Mouse (Mus musculus) kidney, embryonic 15.5 days (tissue): ENCODE measurements at regions not wholly inside any gene's neighbourhood (a gene's known extent, or its start where the extent isn't known, plus 50 kb on each side); places are given as distances from the start of the nearest gene placed in this dataset.

Source experiments
- ATAC-seq: fragments of 200-750 bp; cut with Nextera tagmentation; replicated peaks from 2 replicates; pipeline ENCODE4 v1.8.0; 2017; ENCODE audit warnings: moderate TSS enrichment; ENCODE audit not compliant: low FRiP score
- H3K27ac ChIP-seq: fragments of 300-500 bp; sonication (generic); 2 replicates; pipeline ENCODE4 v1.5.1; 2015; ENCODE audit warnings: mild to moderate bottlenecking, inconsistent platforms
- H3K27me3 ChIP-seq: fragments of 300-500 bp; sonication (generic); 2 replicates; pipeline ENCODE4 v1.6.1; 2015; ENCODE audit warnings: inconsistent platforms
- H3K36me3 ChIP-seq: fragments of 300-500 bp; sonication (generic); 2 replicates; pipeline ENCODE4 v1.6.1; 2015; ENCODE audit warnings: inconsistent platforms
- H3K4me1 ChIP-seq: fragments of 300-500 bp; sonication (generic); 2 replicates; pipeline ENCODE4 v1.6.1; 2015; ENCODE audit warnings: inconsistent platforms
- H3K4me2 ChIP-seq: fragments of 300-500 bp; sonication (generic); 2 replicates; pipeline ENCODE4 v1.6.1; 2015; ENCODE audit warnings: moderate library complexity, mild to moderate bottlenecking, inconsistent platforms
- H3K4me3 ChIP-seq: fragments of 300-500 bp; sonication (generic); replicated peaks from 2 replicates; pipeline ENCODE4 v1.5.1; 2015; ENCODE audit warnings: mild to moderate bottlenecking, inconsistent platforms
- H3K9ac ChIP-seq: fragments of 300-500 bp; sonication (generic); 2 replicates; pipeline ENCODE4 v1.6.1; 2015; ENCODE audit warnings: mild to moderate bottlenecking, inconsistent platforms
- H3K9me3 ChIP-seq: fragments of 300-500 bp; sonication (generic); replicated peaks from 2 replicates; pipeline ENCODE4 v1.6.1; 2016; ENCODE audit warnings: inconsistent platforms
- WGBS: fragments of 180-500 bp; shearing (Covaris S2); methylation state at CpG from one replicate; pipeline ENCODE4 v1.1.7; 2015; ENCODE audit warnings: mixed read lengths; 5-methylcytosine and 5-hydroxymethylcytosine counted together

GRCm38 (mm10) chr5:97594081-97594480, 137.3 kb upstream of the Gk2 start:
- Histone ChIP-seq H3K27ac (no peak overlapping the region), H3K36me3 (no peaks in the 10 kb centered on the region), H3K9ac (no peak overlapping the region), H3K9me3 (no peaks in the 10 kb centered on the region), H3K4me2 (no peak overlapping the region), H3K4me3 (no peak overlapping the region), H3K4me1 (no peaks in the 10 kb centered on the region), H3K27me3 (no peaks in the 10 kb centered on the region)
- WGBS, result 67% methylated on average over 7 of the region's 7 CpGs
- ATAC-seq, result no peak

- Histone ChIP-seq H3K9me3 (no peaks in the 10 kb centered on the region), H3K27ac (no peak overlapping the region), H3K27me3 (no peaks in the 10 kb centered on the region), H3K4me3 (no peak overlapping the region), H3K36me3 (no peaks in the 10 kb centered on the region), H3K9ac (no peak overlapping the region), H3K4me2 (no peak overlapping the region), H3K4me1 (no peaks in the 10 kb centered on the region)
- WGBS, result 56% methylated on average over 2 of the region's 2 CpGs
- no peak for ATAC-seq
These were observed 125.7 kb upstream of the Gk2 start for GRCm38 (mm10) chr5:97582509-97582908.

GRCm38 (mm10) chr5:97565486-97565885, 108.7 kb upstream of the Gk2 start:
- Histone ChIP-seq H3K4me1 (no peaks in the 10 kb centered on the region), H3K9me3 (no peaks in the 10 kb centered on the region), H3K36me3 (no peaks in the 10 kb centered on the region), H3K27me3 (no peaks in the 10 kb centered on the region), H3K27ac (no peak overlapping the region), H3K4me3 (no peak overlapping the region), H3K9ac (no peak overlapping the region), H3K4me2 (no peak overlapping the region)
- no peak for ATAC-seq
- WGBS, result 74% methylated on average over 5 of the region's 5 CpGs

- H3K9me3 ChIP-seq, result no peaks in the 10 kb centered on the region
- WGBS, result 79% methylated on average over 6 of the region's 6 CpGs
- no peaks in the 10 kb centered on the region for H3K27me3 ChIP-seq
- no peak overlapping the region for H3K4me2 ChIP-seq
- no peak overlapping the region for H3K4me3 ChIP-seq
- H3K4me1 ChIP-seq, result no peaks in the 10 kb centered on the region
- H3K36me3 ChIP-seq, result no peaks in the 10 kb centered on the region
- no peak for ATAC-seq
- no peak overlapping the region for H3K9ac ChIP-seq
- no peak overlapping the region for H3K27ac ChIP-seq
These were observed 106.9 kb upstream of the Gk2 start for GRCm38 (mm10) chr5:97563724-97564123.

- no peaks in the 10 kb centered on the region for H3K36me3 ChIP-seq
- no peak overlapping the region for H3K4me2 ChIP-seq
- WGBS, result 73% methylated on average over 6 of the region's 6 CpGs
- no peaks in the 10 kb centered on the region for H3K9me3 ChIP-seq
- no peak overlapping the region for H3K9ac ChIP-seq
- H3K27me3 ChIP-seq, result no peaks in the 10 kb centered on the region
- H3K4me3 ChIP-seq, result no peak overlapping the region
- H3K4me1 ChIP-seq, result no peaks in the 10 kb centered on the region
- ATAC-seq, result no peak
- H3K27ac ChIP-seq, result no peak overlapping the region
These were observed 97.5 kb upstream of the Gk2 start for GRCm38 (mm10) chr5:97554274-97554673.

- 46% methylated on average over 3 of the region's 3 CpGs for WGBS
- H3K4me2 ChIP-seq, result no peak overlapping the region
- H3K27me3 ChIP-seq, result no peaks in the 10 kb centered on the region
- no peaks in the 10 kb centered on the region for H3K4me1 ChIP-seq
- no peaks in the 10 kb centered on the region for H3K9me3 ChIP-seq
- ATAC-seq, result no peak
- H3K4me3 ChIP-seq, result no peak overlapping the region
- no peaks in the 10 kb centered on the region for H3K36me3 ChIP-seq
- H3K27ac ChIP-seq, result no peak overlapping the region
- no peak overlapping the region for H3K9ac ChIP-seq
These were observed 96.3 kb upstream of the Gk2 start for GRCm38 (mm10) chr5:97553122-97553521.

GRCm38 (mm10) chr5:97537492-97538257, 80.9 kb upstream of the Gk2 start:
- H3K27ac ChIP-seq, result no peak overlapping the region
- no peaks in the 10 kb centered on the region for H3K27me3 ChIP-seq
- no peaks in the 10 kb centered on the region for H3K9me3 ChIP-seq
- H3K36me3 ChIP-seq, result no peaks in the 10 kb centered on the region
- H3K4me1 ChIP-seq, result no peaks in the 10 kb centered on the region
- no peak overlapping the region for H3K9ac ChIP-seq
- no peak for ATAC-seq
- WGBS, result 22% methylated on average over 3 of the region's 3 CpGs
- no peak overlapping the region for H3K4me2 ChIP-seq
- no peak overlapping the region for H3K4me3 ChIP-seq

- Histone ChIP-seq H3K4me3 (no peak overlapping the region), H3K27ac (no peak overlapping the region), H3K4me2 (no peak overlapping the region), H3K36me3 (no peaks in the 10 kb centered on the region), H3K9ac (no peak overlapping the region), H3K27me3 (no peaks in the 10 kb centered on the region), H3K9me3 (no peaks in the 10 kb centered on the region), H3K4me1 (no peaks in the 10 kb centered on the region)
- no peak for ATAC-seq
- 78% methylated on average over 5 of the region's 5 CpGs for WGBS
These were observed 76.9 kb upstream of the Gk2 start for GRCm38 (mm10) chr5:97533733-97534132.

- 80% methylated on average over 5 of the region's 5 CpGs for WGBS
- ATAC-seq, result no peak
- Histone ChIP-seq H3K9me3 (no peaks in the 10 kb centered on the region), H3K4me3 (no peak overlapping the region), H3K4me1 (no peaks in the 10 kb centered on the region), H3K36me3 (no peaks in the 10 kb centered on the region), H3K4me2 (no peak overlapping the region), H3K27me3 (no peaks in the 10 kb centered on the region), H3K27ac (no peak overlapping the region), H3K9ac (no peak overlapping the region)
These were observed 70.7 kb upstream of the Gk2 start for GRCm38 (mm10) chr5:97527555-97527954.
